20 mouse cellular contexts compared by ENCODE assay signal in the genomic region with DNA sequence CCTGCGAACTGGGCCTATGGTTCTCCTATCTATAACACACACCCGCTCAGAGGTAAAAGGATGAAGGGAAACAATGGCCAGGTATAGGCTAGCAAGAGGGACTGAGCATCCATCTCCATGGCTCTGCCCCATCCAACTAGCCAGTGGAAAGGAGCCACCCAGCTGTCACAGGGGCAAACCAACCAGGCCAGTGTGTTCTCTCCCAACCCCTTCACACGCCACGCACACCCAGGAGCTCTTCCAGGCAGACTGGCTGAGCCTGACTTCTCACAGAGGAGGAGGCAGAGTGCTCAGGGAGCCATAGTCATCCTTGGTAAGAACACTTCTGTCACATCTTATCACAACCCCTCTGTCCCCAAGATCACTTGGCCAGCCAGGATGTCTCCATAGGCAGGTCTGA.
DNase-seq lines count a peak whose midpoint lies in the region; ATAC-seq and TF ChIP-seq lines count a peak whose summit lies in the region.
"Had no signal": no experiment of that assay in that cellular context is flagged by ENCODE, and none has a peak within 500 bp of the region (broad histone marks: within the 10 kb centered on the region; RNA-seq: fewer than 3 reads in every experiment).

No protein-coding gene starts in this region.

- peak overlapping the region; percentile 98 for H3K27ac ChIP-seq in heart, adult 2 months
- no peak overlapping the region for H3K27ac ChIP-seq in heart, embryonic 16.5 days (ENCODE audit: low read length)
- H3K27ac ChIP-seq: forebrain, embryonic 10.5 days; forebrain, embryonic 13.5 days; hindbrain, embryonic 10.5 days; hindbrain, embryonic 13.5 days; intestine, embryonic 15.5 days had no signal

- intact Hi-C loops in heart, adult 2 months (cut with DNase I): loop anchor here (5.0 kb wide), 1 partner anchor 621 kb away; the partner anchor contains the start of gene Mcrip2
- intact Hi-C loops in heart, postnatal 14 days (cut with DNase I): no loop called here

- H3K27me3 ChIP-seq in heart, adult 2 months (ENCODE audit: control insufficient read depth, insufficient read depth, low read length): no peaks in the 10 kb centered on the region
- no peaks in the 10 kb centered on the region for H3K27me3 ChIP-seq in heart, embryonic 16.5 days (ENCODE audit: control insufficient read depth, insufficient read depth, low read length)
- H3K27me3 ChIP-seq: forebrain, embryonic 13.5 days; hindbrain, embryonic 13.5 days; intestine, embryonic 15.5 days had no signal

- no peak for TF ChIP-seq CTCF in heart, adult 2 months (IDR thresholded peaks at IDR 0.05)

- peaks cover 29% of the 10 kb centered on the region for H3K4me1 ChIP-seq in heart, adult 2 months (ENCODE audit: control insufficient read depth, insufficient read depth, low read length)
- peaks cover 46% of the 10 kb centered on the region for H3K4me1 ChIP-seq in heart, embryonic 16.5 days (ENCODE audit: control insufficient read depth, insufficient read depth, low read length)
- H3K4me1 ChIP-seq: forebrain, embryonic 10.5 days; forebrain, embryonic 13.5 days; hindbrain, embryonic 10.5 days; hindbrain, embryonic 13.5 days; intestine, embryonic 15.5 days had no signal

- no peaks in the 10 kb centered on the region for H3K79me2 ChIP-seq in heart, adult 2 months (replicated peaks; ENCODE audit: control insufficient read depth, insufficient read depth, low read length)

- TF ChIP-seq POLR2A in heart, adult 2 months (IDR thresholded peaks at IDR 0.05; ENCODE audit: insufficient read depth, low read depth, low read length): no peak

- H3K9me3 ChIP-seq in heart, embryonic 16.5 days (replicated peaks; ENCODE audit: control insufficient read depth, low read length): peaks cover 6% of the 10 kb centered on the region
- H3K9me3 ChIP-seq: intestine, embryonic 15.5 days had no signal

- no peak for ATAC-seq in heart, embryonic 16.5 days (replicated peaks; ENCODE audit: extremely low read depth, insufficient read depth, low FRiP score)
- ATAC-seq: activated CD4-positive, CD25-positive, alpha-beta regulatory T cell, adult 4 months; forebrain, embryonic 13.5 days; forebrain, embryonic 16.5 days; hindbrain, embryonic 16.5 days; intestine, embryonic 15.5 days had no signal

- no peak for TF ChIP-seq EP300 in heart, adult 2 months (IDR thresholded peaks at IDR 0.05; ENCODE audit: insufficient read depth, low read depth, low read length)

- peaks cover 10% of the 10 kb centered on the region for H3K36me3 ChIP-seq in heart, adult 2 months (ENCODE audit: control insufficient read depth, insufficient read depth, low read length)
- no peaks in the 10 kb centered on the region for H3K36me3 ChIP-seq in heart, embryonic 16.5 days (ENCODE audit: control insufficient read depth, insufficient read depth)
- H3K36me3 ChIP-seq: forebrain, embryonic 10.5 days; hindbrain, embryonic 10.5 days; hindbrain, embryonic 13.5 days; intestine, embryonic 15.5 days had no signal

- H3K9ac ChIP-seq in heart, adult 2 months (ENCODE audit: low read depth, low read length): no peak overlapping the region
- H3K9ac ChIP-seq in heart, embryonic 16.5 days (ENCODE audit: low read length): 0 out of 2 replicates have a peak overlapping the region, but pooled peaks have one; percentile 15
- H3K9ac ChIP-seq: forebrain, embryonic 13.5 days; hindbrain, embryonic 13.5 days; intestine, embryonic 15.5 days had no signal

- peak; percentile 21 for DNase-seq in gastrocnemius, adult 18-20 months (ENCODE audit: low spot score)
- DNase-seq in gastrocnemius, postnatal 10 days: no peak
- no peak for DNase-seq in heart, adult 2 months
- no peak for DNase-seq in heart, postnatal 14 days
- DNase-seq in heart, adult 9 months (ENCODE audit: low spot score in 2 of 2): no peak
- no peak for DNase-seq in frontal cortex, adult 2 months (ENCODE audit: extremely low spot score in 1 of 2, low spot score in 1 of 2)
- DNase-seq: adrenal gland, postnatal 25 days; cerebellum, adult 18-20 months; cerebellum, adult 9-10 months; cerebellum, postnatal 14 days; kidney, adult 11 months had no signal

- H3K4me3 ChIP-seq in heart, adult 2 months: no peak overlapping the region
- no peak overlapping the region for H3K4me3 ChIP-seq in heart, embryonic 16.5 days (ENCODE audit: low read length)
- H3K4me3 ChIP-seq: forebrain, embryonic 10.5 days; forebrain, embryonic 13.5 days; hindbrain, embryonic 10.5 days; hindbrain, embryonic 13.5 days; intestine, embryonic 15.5 days had no signal

- 88% methylated on average over 4 of the region's 4 CpGs for WGBS in heart, adult 2 months
- 94% methylated on average over 4 of the region's 4 CpGs for WGBS in heart, embryonic 16.5 days

- H3K4me2 ChIP-seq in heart, embryonic 16.5 days (ENCODE audit: low read depth, low read length): no peak overlapping the region
- H3K4me2 ChIP-seq: forebrain, embryonic 13.5 days; hindbrain, embryonic 13.5 days; intestine, embryonic 15.5 days had no signal
